Mouse (Mus musculus): ENCODE data around the gene Spta1. TPM values are rescaled to one million over a fixed set of nuclear protein-coding genes. Genes with fewer than 3 reads are reported as not detected.

Spta1 gene
- polyA plus RNA-seq (2017; shearing (Covaris generic)): 0.11 TPM

GRCm38 (mm10) chr1:174172605-174173004 lies at the start of gene Spta1:
Gene Spta1, plus strand, starts transcription at chr1:174172776.

GRCm38 (mm10) chr1:174131217-174131616 lies 41.4 kb upstream of the Spta1 start, which contains the start of gene Olfr424:
Gene Olfr424, plus strand, starts transcription at chr1:174131517.

GRCm38 (mm10) chr1:174155333-174155732 lies 17.2 kb upstream of the Spta1 start, which contains the start of gene Olfr420:
Gene Olfr420, plus strand, starts transcription at chr1:174155633.

GRCm38 (mm10) chr1:174251961-174252360 lies 79.4 kb downstream of the Spta1 start, which contains the start of gene Olfr419:
Gene Olfr419, minus strand, starts transcription at chr1:174252061.

Other genes starting within 250 kb of the Spta1 start
- 530 TPM for gene Mndal, start 230.3 kb upstream of the Spta1 start, polyA plus RNA-seq (2017; shearing (Covaris generic))
- 391 TPM for gene Ifi203, start 230.1 kb upstream of the Spta1 start, polyA plus RNA-seq (2017; shearing (Covaris generic))
- gene Ifi202b, start 190.0 kb upstream of the Spta1 start, polyA plus RNA-seq (2017; shearing (Covaris generic)): not detected
- not detected for gene Ifi205, start 141.0 kb upstream of the Spta1 start, polyA plus RNA-seq (2017; shearing (Covaris generic))
- not detected for gene Olfr433, start 132.1 kb upstream of the Spta1 start, polyA plus RNA-seq (2017; shearing (Covaris generic))
- gene Olfr432, start 123.6 kb upstream of the Spta1 start, polyA plus RNA-seq (2017; shearing (Covaris generic)): not detected
- gene Olfr430, start 106.2 kb upstream of the Spta1 start, polyA plus RNA-seq (2017; shearing (Covaris generic)): not detected
- gene Olfr429, start 88.4 kb upstream of the Spta1 start, polyA plus RNA-seq (2017; shearing (Covaris generic)): not detected
- gene Olfr427, start 75.9 kb upstream of the Spta1 start, polyA plus RNA-seq (2017; shearing (Covaris generic)): not detected
- gene Olfr231, start 51.6 kb upstream of the Spta1 start, polyA plus RNA-seq (2017; shearing (Covaris generic)): not detected
- gene Olfr424, start 41.3 kb upstream of the Spta1 start, polyA plus RNA-seq (2017; shearing (Covaris generic)): not detected
- gene Olfr420, start 17.1 kb upstream of the Spta1 start, polyA plus RNA-seq (2017; shearing (Covaris generic)): not detected
- gene Olfr419, start 79.3 kb downstream of the Spta1 start, polyA plus RNA-seq (2017; shearing (Covaris generic)): not detected
- gene Mptx1, start 157.7 kb downstream of the Spta1 start, polyA plus RNA-seq (2017; shearing (Covaris generic)): not detected
- gene Olfr417, start 192.3 kb downstream of the Spta1 start, polyA plus RNA-seq (2017; shearing (Covaris generic)): not detected
- not detected for gene Olfr248, start 218.3 kb downstream of the Spta1 start, polyA plus RNA-seq (2017; shearing (Covaris generic))